Mouse (Mus musculus) ES-E14 (cell line): ENCODE measurements at regions not wholly inside any gene's neighbourhood (a gene's known extent, or its start where the extent isn't known, plus 50 kb on each side); places are given as distances from the start of the nearest gene placed in this dataset.

ENCODE experiments used
- DNase-seq: peaks from one replicate; pipeline ENCODE4 v3.0.0-alpha.2; 2013; ENCODE audit warnings: low read depth, low spot score
- H3K27ac ChIP-seq: 2 replicates; pipeline ENCODE4 v1.5.1; 2012; ENCODE audit warnings: low read depth, mild to moderate bottlenecking, low read length, moderate library complexity, mixed read lengths; ENCODE audit not compliant: poor library complexity, insufficient read depth, severe bottlenecking
- H3K36me3 ChIP-seq: 2 replicates; pipeline ENCODE4 v1.6.1; 2012; ENCODE audit warnings: mild to moderate bottlenecking, low read length, moderate library complexity, mixed read lengths; ENCODE audit not compliant: control insufficient read depth, poor library complexity, insufficient read depth, severe bottlenecking
- H3K4me1 ChIP-seq, 2 experiments: fragments of 150-350 bp in 1 of 2; sonication (generic) in 1 of 2; 2 replicates each; pipeline ENCODE4 v1.6.1; 2012; ENCODE audit warnings: low read length in 2 of 2, mild to moderate bottlenecking in 1 of 2, mixed read lengths in 1 of 2; ENCODE audit not compliant: control insufficient read depth in 2 of 2, insufficient read depth in 2 of 2, poor library complexity in 1 of 2
- H3K4me3 ChIP-seq, 2 experiments: fragments of 150-350 bp in 1 of 2; sonication (generic) in 1 of 2; 2 replicates each; pipeline ENCODE4 v1.5.1; 2012; ENCODE audit warnings: low read length in 2 of 2, low read depth in 1 of 2, mild to moderate bottlenecking in 1 of 2, mixed read lengths in 1 of 2; ENCODE audit not compliant: insufficient read depth in 1 of 2, poor library complexity in 1 of 2, severe bottlenecking in 1 of 2
- H3K9ac ChIP-seq: 2 replicates; pipeline ENCODE4 v1.6.1; 2012; ENCODE audit warnings: low read depth, mild to moderate bottlenecking, low read length, mixed read lengths; ENCODE audit not compliant: poor library complexity, insufficient read depth, severe bottlenecking
- H3K9me3 ChIP-seq: fragments of 150-350 bp; sonication (generic); 2 replicates; pipeline ENCODE4 v1.6.1; 2012; ENCODE audit warnings: low read depth, mild to moderate bottlenecking, low read length; ENCODE audit not compliant: control insufficient read depth, insufficient read depth
- CHD2 ChIP-seq: IDR thresholded peaks from 2 replicates; pipeline ENCODE4 v1.6.1; 2014; ENCODE audit warnings: mild to moderate bottlenecking, low read depth, low read length, inconsistent platforms
- HCFC1 ChIP-seq: IDR thresholded peaks from 2 replicates; pipeline ENCODE4 v1.6.1; 2012; ENCODE audit warnings: low read length, inconsistent platforms, borderline replicate concordance; ENCODE audit not compliant: insufficient read depth
- MAFK ChIP-seq: IDR thresholded peaks from 2 replicates; pipeline ENCODE4 v1.6.1; 2014; ENCODE audit warnings: mild to moderate bottlenecking, low read depth, low read length, inconsistent platforms; ENCODE audit not compliant: insufficient read depth
- ZC3H11A ChIP-seq: IDR thresholded peaks from 2 replicates; pipeline ENCODE4 v1.6.1; 2012; ENCODE audit warnings: low read depth, mild to moderate bottlenecking, inconsistent platforms, low read length, borderline replicate concordance
- ZNF384 ChIP-seq: IDR thresholded peaks from 2 replicates; pipeline ENCODE4 v1.6.1; 2012; ENCODE audit warnings: low read depth, low read length, inconsistent platforms
- in situ Hi-C, 2 experiments: fragments of 600-800 bp; cut with MboI; formaldehyde crosslinking; loops; one replicate each; pipeline ENCODE4 v1.15.1; 2025; ENCODE audit warnings: low sequenced_read_pairs in 2 of 2, inconsistent platforms in 1 of 2; ENCODE audit not compliant: unreplicated experiment in 2 of 2

DNA sequence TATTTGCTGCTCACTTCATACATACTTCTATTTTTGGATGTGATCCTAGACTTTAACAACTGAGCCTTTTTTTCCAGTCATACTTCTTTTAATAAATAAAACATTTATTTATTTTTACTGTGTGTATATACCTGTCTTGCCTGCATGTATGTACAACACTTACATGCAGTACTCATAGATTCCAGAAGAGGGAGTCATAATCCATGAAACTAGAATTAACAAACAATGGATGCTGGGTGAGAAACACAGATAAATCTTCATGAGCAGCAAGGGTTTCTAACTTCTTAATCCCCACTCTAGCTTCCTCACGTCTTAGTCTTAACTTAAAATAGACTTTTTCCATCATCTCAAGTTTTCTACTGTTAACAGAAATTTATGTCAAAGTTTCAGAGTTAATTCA lies 1253.7 kb upstream of the Nr2f1 start:
- Histone ChIP-seq H3K27ac (no peak overlapping the region), H3K9ac (no peak overlapping the region), H3K4me3 (no peak overlapping the region), H3K9me3 (no peaks in the 10 kb centered on the region), H3K36me3 (no peaks in the 10 kb centered on the region), H3K4me1 (no peaks in the 10 kb centered on the region)
- peak; percentile 33 for DNase-seq
- peak; percentile 40; the same call in 1 of the 2 replicates for TF ChIP-seq ZC3H11A
- no peak for TF ChIP-seq ZNF384
- in situ Hi-C loops = no loop called here

GRCm38 (mm10) chr13:79443113-79443512 lies 1243.6 kb upstream of the Nr2f1 start:
- in situ Hi-C loops = no loop called here
- TF ChIP-seq ZNF384 (no peak), MAFK (no peak), HCFC1 (no peak), CHD2 (no peak), ZC3H11A (no peak)
- H3K4me3 ChIP-seq = no peak overlapping the region
- no peaks in the 10 kb centered on the region for H3K9me3 ChIP-seq
- H3K9ac ChIP-seq = no peak overlapping the region
- H3K36me3 ChIP-seq = no peaks in the 10 kb centered on the region
- DNase-seq = no peak
- H3K4me1 ChIP-seq = no peaks in the 10 kb centered on the region
- no peak overlapping the region for H3K27ac ChIP-seq

- DNase-seq = no peak
- in situ Hi-C loops = no loop called here
These were observed 1243.1 kb upstream of the Nr2f1 start for GRCm38 (mm10) chr13:79442701-79443100.

DNA sequence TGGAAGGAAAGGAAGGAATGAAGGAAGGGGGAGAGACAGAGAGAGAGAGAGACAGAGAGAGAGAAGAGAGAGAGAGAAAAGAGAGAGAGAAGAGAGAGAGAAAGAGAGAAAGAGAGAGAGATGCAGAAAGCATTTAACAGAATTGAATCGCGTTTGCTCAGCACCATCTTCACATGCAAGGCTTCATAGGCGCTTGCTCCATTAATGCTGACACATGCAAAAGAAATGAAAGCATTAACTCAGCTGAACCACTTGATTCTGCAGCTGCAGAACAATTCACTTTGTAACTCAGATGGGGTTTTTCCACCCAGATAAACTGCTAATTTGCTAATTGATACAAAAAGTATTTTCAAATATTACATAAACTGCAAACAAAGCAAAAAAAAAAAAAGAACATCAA lies 1231.9 kb upstream of the Nr2f1 start:
- Histone ChIP-seq H3K36me3 (no peaks in the 10 kb centered on the region), H3K9me3 (no peaks in the 10 kb centered on the region), H3K4me1 (no peaks in the 10 kb centered on the region), H3K27ac (no peak overlapping the region), H3K4me3 (no peak overlapping the region), H3K9ac (no peak overlapping the region)
- in situ Hi-C loops = no loop called here
- TF ChIP-seq ZNF384 (no peak), CHD2 (no peak), ZC3H11A (no peak), HCFC1 (no peak), MAFK (no peak)
- no peak for DNase-seq

More at GRCm38 (mm10) chr13:79442701-79443100, 1243.1 kb upstream of the Nr2f1 start:
- no peak overlapping the region for H3K27ac ChIP-seq
- no peaks in the 10 kb centered on the region for H3K36me3 ChIP-seq
- no peaks in the 10 kb centered on the region for H3K4me1 ChIP-seq
- H3K4me3 ChIP-seq = no peak overlapping the region
- TF ChIP-seq ZC3H11A (no peak), HCFC1 (no peak), CHD2 (no peak), MAFK (no peak), ZNF384 (no peak)
- H3K9ac ChIP-seq = no peak overlapping the region
- H3K9me3 ChIP-seq = no peaks in the 10 kb centered on the region

DNA sequence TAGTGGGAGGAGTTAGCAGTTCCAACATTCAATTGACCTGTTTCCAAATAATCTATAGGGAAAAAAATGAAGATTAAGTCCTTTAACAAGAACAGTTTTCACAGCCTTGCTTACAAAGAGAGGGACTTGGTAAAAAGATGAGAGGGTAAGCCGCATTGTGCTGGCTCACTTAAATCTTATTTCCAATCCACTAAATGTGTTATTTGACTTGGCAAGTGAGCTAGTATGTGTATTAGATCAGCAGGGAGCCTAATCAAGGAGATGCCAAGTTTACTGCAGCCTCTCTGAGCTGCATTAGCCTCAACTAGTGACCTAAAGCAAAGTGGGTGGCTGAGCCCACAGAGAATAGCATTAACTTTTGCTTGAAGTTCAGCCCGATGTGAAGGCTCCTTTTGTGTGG lies 1231.4 kb upstream of the Nr2f1 start:
- DNase-seq = no peak
- Histone ChIP-seq H3K9ac (no peak overlapping the region), H3K9me3 (no peaks in the 10 kb centered on the region), H3K27ac (no peak overlapping the region), H3K4me3 (no peak overlapping the region), H3K4me1 (no peaks in the 10 kb centered on the region), H3K36me3 (no peaks in the 10 kb centered on the region)
- in situ Hi-C loops = no loop called here
- TF ChIP-seq MAFK = no peak
- no peak for TF ChIP-seq CHD2
- no peak for TF ChIP-seq ZC3H11A
- no peak for TF ChIP-seq ZNF384
- TF ChIP-seq HCFC1 = no peak
